Mouse (Mus musculus): ENCODE results near the gene Lifr. TPM values are rescaled to one million over a fixed set of nuclear protein-coding genes. Genes with fewer than 3 reads are reported as not detected.
A peak's percentile ranks its signal among the peaks of the same experiment; 100 is the strongest.

Gene Lifr
- polyA plus RNA-seq, 1 experiment = 14.8 TPM

GRCm38 (mm10) chr15:7191074-7191473, 100.7 kb downstream of the Lifr start:
- H3K36me3 ChIP-seq (ENCODE audit: control insufficient read depth, insufficient read depth) = peaks cover 42% of the 10 kb centered on the region
- no peak overlapping the region for H3K4me3 ChIP-seq
- TF ChIP-seq REST (IDR thresholded peaks at IDR 0.05; ENCODE audit: insufficient read depth, insufficient read length) = no peak
- no peak for TF ChIP-seq TCF12 (IDR thresholded peaks at IDR 0.05; ENCODE audit: insufficient read depth, poor library complexity, severe bottlenecking)
- TF ChIP-seq POLR2A (IDR thresholded peaks at IDR 0.05; ENCODE audit: insufficient read length, low read depth) = no peak
- TF ChIP-seq SRF (IDR thresholded peaks at IDR 0.05; ENCODE audit: control insufficient read depth, insufficient read length, low read depth) = no peak
- no peak for TF ChIP-seq USF1 (IDR thresholded peaks at IDR 0.05; ENCODE audit: low read depth)
- no peak for TF ChIP-seq MYOG (IDR thresholded peaks at IDR 0.05; ENCODE audit: control insufficient read depth in 1 of 3, insufficient read depth in 1 of 3, insufficient read length in 2 of 3, low read depth in 2 of 3)
- no peak for TF ChIP-seq TCF3 (IDR thresholded peaks at IDR 0.05; ENCODE audit: insufficient read length, low read depth)
- no peak overlapping the region for H3ac ChIP-seq (ENCODE audit: control insufficient read depth, insufficient read length)
- H3K4me2 ChIP-seq (ENCODE audit: low read depth) = no peak overlapping the region
- no peaks in the 10 kb centered on the region for H3K27me3 ChIP-seq (ENCODE audit: control insufficient read depth, insufficient read depth, insufficient read length)
- no peaks in the 10 kb centered on the region for H3K79me2 ChIP-seq (ENCODE audit: control insufficient read depth, insufficient read depth)

DNA sequence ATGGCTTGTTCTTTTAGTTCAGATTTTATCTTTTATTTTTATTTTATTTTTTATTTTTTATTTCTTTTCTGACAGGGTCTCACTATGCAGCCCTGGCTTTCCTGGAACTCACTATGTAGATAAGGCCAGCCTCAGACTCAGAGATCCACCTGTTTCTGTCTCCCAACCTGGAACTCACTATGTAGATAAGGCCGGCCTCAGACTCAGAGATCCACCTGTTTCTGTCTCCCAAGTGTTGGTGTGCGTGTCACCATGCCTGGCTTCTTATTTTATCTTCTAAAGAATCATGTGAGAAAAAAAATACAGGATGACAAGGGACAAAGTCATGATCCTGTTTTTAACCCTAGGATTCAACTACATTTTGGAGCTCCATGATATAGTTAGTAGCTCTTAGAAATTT, 102.2 kb downstream of the Lifr start:
- no peak overlapping the region for H3K4me3 ChIP-seq
- H3K27me3 ChIP-seq (ENCODE audit: control insufficient read depth, insufficient read depth, insufficient read length) = no peaks in the 10 kb centered on the region
- H3K79me2 ChIP-seq (ENCODE audit: control insufficient read depth, insufficient read depth) = no peaks in the 10 kb centered on the region
- TF ChIP-seq MYOD1 (IDR thresholded peaks at IDR 0.05; ENCODE audit: control insufficient read depth in 1 of 3, insufficient read length in 2 of 3, low read depth in 2 of 3) = peak; percentile 23 to 63 (median 58)
- TF ChIP-seq POLR2AphosphoS2 (IDR thresholded peaks at IDR 0.05; ENCODE audit: insufficient read length, low read depth) = no peak
- TF ChIP-seq TCF12 (IDR thresholded peaks at IDR 0.05; ENCODE audit: insufficient read depth, poor library complexity, severe bottlenecking) = no peak
- TF ChIP-seq POLR2A (IDR thresholded peaks at IDR 0.05; ENCODE audit: insufficient read length, low read depth) = no peak
- TF ChIP-seq USF1 (IDR thresholded peaks at IDR 0.05; ENCODE audit: low read depth) = no peak
- TF ChIP-seq REST (IDR thresholded peaks at IDR 0.05; ENCODE audit: insufficient read depth, insufficient read length) = no peak
- peaks cover 27% of the 10 kb centered on the region for H3K36me3 ChIP-seq (ENCODE audit: control insufficient read depth, insufficient read depth)
- H3K4me2 ChIP-seq (ENCODE audit: low read depth) = no peak overlapping the region
- H3ac ChIP-seq (ENCODE audit: control insufficient read depth, insufficient read length) = no peak overlapping the region

GRCm38 (mm10) chr15:7194147-7194720, 103.8 kb downstream of the Lifr start:
- no peak overlapping the region for H3ac ChIP-seq (ENCODE audit: control insufficient read depth, insufficient read length)
- H3K4me2 ChIP-seq (ENCODE audit: low read depth) = no peak overlapping the region
- no peaks in the 10 kb centered on the region for H3K27me3 ChIP-seq (ENCODE audit: control insufficient read depth, insufficient read depth, insufficient read length)
- no peaks in the 10 kb centered on the region for H3K79me2 ChIP-seq (ENCODE audit: control insufficient read depth, insufficient read depth)
- H3K36me3 ChIP-seq (ENCODE audit: control insufficient read depth, insufficient read depth) = peaks cover 23% of the 10 kb centered on the region
- TF ChIP-seq MYOD1 (IDR thresholded peaks at IDR 0.05; ENCODE audit: control insufficient read depth in 1 of 3, insufficient read length in 2 of 3, low read depth in 2 of 3) (no peak), E2F4 (IDR thresholded peaks at IDR 0.05; ENCODE audit: insufficient read depth) (no peak), TCF12 (IDR thresholded peaks at IDR 0.05; ENCODE audit: insufficient read depth, poor library complexity, severe bottlenecking) (no peak), POLR2AphosphoS2 (IDR thresholded peaks at IDR 0.05; ENCODE audit: insufficient read length, low read depth) (no peak), MYOG (IDR thresholded peaks at IDR 0.05; ENCODE audit: control insufficient read depth in 1 of 3, insufficient read depth in 1 of 3, insufficient read length in 2 of 3, low read depth in 2 of 3) (no peak), REST (IDR thresholded peaks at IDR 0.05; ENCODE audit: insufficient read depth, insufficient read length) (no peak), TCF3 (IDR thresholded peaks at IDR 0.05; ENCODE audit: insufficient read length, low read depth) (no peak), CEBPB (IDR thresholded peaks at IDR 0.05; ENCODE audit: insufficient read depth, poor library complexity, severe bottlenecking) (no peak), SRF (IDR thresholded peaks at IDR 0.05; ENCODE audit: control insufficient read depth, insufficient read length, low read depth) (no peak), POLR2A (IDR thresholded peaks at IDR 0.05; ENCODE audit: insufficient read length, low read depth) (no peak), USF1 (IDR thresholded peaks at IDR 0.05; ENCODE audit: low read depth) (no peak), MAX (IDR thresholded peaks at IDR 0.05; ENCODE audit: low read depth) (no peak)
- H3K4me3 ChIP-seq = no peak overlapping the region

DNA sequence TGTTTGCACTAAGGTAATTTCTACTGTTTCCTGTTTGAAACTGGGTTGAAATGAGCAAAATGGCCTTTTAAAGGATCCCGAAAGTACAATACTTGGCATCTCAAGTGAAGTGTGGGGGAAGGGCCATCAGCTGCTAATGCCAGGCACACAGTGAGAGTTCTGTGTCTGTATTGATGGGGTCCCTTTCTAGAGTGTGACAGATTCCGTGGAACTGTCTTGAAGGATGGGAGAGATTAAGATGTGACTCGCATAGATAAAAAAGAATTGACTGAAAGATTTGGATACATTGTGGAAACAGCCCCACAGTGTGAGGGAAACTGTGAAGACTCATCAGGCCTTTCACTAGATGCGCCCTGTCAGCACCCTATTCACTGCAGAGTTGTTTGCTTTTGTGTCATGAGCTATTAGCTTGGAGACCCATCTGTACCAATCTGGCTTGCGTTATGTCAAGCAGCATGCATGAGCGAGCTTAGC, 104.4 kb downstream of the Lifr start:
- Histone ChIP-seq H3K4me3 (no peak overlapping the region), H3K36me3 (ENCODE audit: control insufficient read depth, insufficient read depth) (peaks cover 19% of the 10 kb centered on the region), H3K79me2 (ENCODE audit: control insufficient read depth, insufficient read depth) (no peaks in the 10 kb centered on the region), H3K27me3 (ENCODE audit: control insufficient read depth, insufficient read depth, insufficient read length) (no peaks in the 10 kb centered on the region), H3ac (ENCODE audit: control insufficient read depth, insufficient read length) (no peak overlapping the region), H3K4me2 (ENCODE audit: low read depth) (no peak overlapping the region)
- no peak for TF ChIP-seq CEBPB (IDR thresholded peaks at IDR 0.05; ENCODE audit: insufficient read depth, poor library complexity, severe bottlenecking)
- no peak for TF ChIP-seq POLR2A (IDR thresholded peaks at IDR 0.05; ENCODE audit: insufficient read length, low read depth)
- no peak for TF ChIP-seq SRF (IDR thresholded peaks at IDR 0.05; ENCODE audit: control insufficient read depth, insufficient read length, low read depth)
- TF ChIP-seq MAX (IDR thresholded peaks at IDR 0.05; ENCODE audit: low read depth) = no peak
- no peak for TF ChIP-seq MYOG (IDR thresholded peaks at IDR 0.05; ENCODE audit: control insufficient read depth in 1 of 3, insufficient read depth in 1 of 3, insufficient read length in 2 of 3, low read depth in 2 of 3)
- no peak for TF ChIP-seq REST (IDR thresholded peaks at IDR 0.05; ENCODE audit: insufficient read depth, insufficient read length)
- TF ChIP-seq TCF3 (IDR thresholded peaks at IDR 0.05; ENCODE audit: insufficient read length, low read depth) = no peak
- no peak for TF ChIP-seq E2F4 (IDR thresholded peaks at IDR 0.05; ENCODE audit: insufficient read depth)
- TF ChIP-seq MYOD1 (IDR thresholded peaks at IDR 0.05; ENCODE audit: control insufficient read depth in 1 of 3, insufficient read length in 2 of 3, low read depth in 2 of 3) = no peak
- no peak for TF ChIP-seq POLR2AphosphoS2 (IDR thresholded peaks at IDR 0.05; ENCODE audit: insufficient read length, low read depth)
- TF ChIP-seq TCF12 (IDR thresholded peaks at IDR 0.05; ENCODE audit: insufficient read depth, poor library complexity, severe bottlenecking) = no peak
- no peak for TF ChIP-seq USF1 (IDR thresholded peaks at IDR 0.05; ENCODE audit: low read depth)

Measured in myocyte (in vitro differentiated cells).